Mouse (Mus musculus) frontal cortex, adult 2 months (tissue): ENCODE measurements at regions not wholly inside any gene's neighbourhood (a gene's known extent, or its start where the extent isn't known, plus 50 kb on each side); places are given as distances from the start of the nearest gene placed in this dataset.
"Not testable (repeated sequence)": the region's sequence is repeated elsewhere in the genome, so short reads cannot be mapped to it uniquely, and the experiment has no call there.

ENCODE experiments used
- DNase-seq, 2 experiments: peaks; one replicate each; pipeline ENCODE4 v3.0.0; 2022; ENCODE audit warnings: low spot score in 1 of 2; ENCODE audit errors: extremely low spot score in 1 of 2

DNA sequence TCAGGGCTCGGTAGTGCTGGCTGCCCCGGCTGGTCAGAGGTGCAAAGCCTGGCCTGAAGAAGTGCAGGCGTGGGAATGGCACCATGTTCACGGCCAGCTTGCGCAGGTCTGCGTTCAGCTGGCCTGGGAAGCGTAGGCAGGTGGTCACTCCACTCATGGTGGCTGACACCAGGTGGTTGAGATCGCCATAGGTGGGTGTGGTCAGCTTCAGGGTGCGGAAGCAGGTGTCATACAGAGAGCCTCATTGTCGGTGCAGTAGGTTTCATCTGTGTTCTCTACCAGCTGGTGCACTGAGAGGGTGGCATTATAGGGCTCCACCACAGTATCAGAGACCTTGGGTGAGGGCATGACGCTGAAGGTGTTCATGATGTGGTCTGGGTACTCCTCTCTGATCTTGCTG lies 380.1 kb upstream of the Fam49a start:
- DNase-seq, result not testable (repeated sequence)

DNA sequence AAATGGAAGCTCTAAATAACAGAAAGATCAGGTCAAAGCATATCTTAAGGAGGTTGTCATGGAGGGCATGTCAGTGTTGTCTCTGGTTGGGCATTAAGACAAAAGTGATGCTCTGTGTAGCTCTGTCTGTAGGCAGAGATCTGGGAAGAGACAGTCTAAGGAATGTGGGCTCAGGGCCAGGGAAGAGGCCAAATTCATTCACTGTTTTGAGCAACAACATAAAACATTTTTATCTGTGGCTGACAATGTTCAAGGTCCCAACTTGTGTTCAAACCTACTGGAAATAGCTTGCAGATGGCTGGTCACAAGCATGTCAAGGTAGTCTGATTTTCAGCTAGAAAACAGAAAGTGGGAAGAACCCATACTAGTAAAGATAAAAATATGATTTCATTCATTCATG lies 374.6 kb upstream of the Fam49a start:
- DNase-seq, result no peak

DNA sequence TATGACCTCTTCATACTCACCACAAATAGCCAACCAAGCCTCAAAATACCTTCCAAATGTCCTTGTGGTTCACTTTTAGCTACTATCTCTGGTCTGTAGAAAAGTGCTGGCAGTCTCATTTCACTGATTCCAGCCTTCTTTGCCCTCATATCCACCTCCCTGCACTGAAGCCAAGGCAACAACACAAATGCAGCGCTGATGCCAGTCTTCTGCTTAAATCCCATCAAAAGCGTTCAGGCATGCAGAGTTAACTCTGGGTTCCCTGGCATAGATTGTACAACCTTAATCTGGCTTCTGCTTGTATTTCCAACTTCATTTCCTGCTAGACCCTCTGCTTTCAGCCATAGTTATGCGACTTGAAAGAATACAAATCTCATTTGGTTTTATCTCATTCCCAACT lies 362.9 kb upstream of the Fam49a start:
- DNase-seq, result no peak

DNA sequence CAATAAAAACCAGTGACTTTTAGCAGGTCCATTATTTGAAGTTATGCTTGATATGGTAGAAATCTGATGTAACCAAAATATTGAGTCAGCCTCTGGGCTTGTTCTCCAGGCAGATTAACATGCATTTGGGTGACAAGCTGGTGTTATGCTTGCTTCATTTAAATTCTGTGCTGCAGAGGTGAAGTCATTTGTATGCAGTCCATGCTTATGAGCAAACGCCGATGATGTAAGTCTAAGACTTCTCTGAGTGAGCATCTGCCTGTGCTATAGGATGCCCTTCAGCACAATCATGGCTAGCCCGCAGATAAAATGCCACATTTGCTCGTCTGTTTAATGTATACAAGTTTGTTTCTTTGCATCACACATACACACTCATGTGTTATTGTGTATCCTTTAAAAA lies 355.4 kb upstream of the Fam49a start:
- peak; percentile 8 to 28 for DNase-seq
